12 mouse cellular contexts compared by ENCODE assay signal in genomic region chr17:28274739-28275138, GRCm38 (mm10). TPM values are rescaled to one million over a fixed set of nuclear protein-coding genes. Genes with fewer than 3 reads are reported as not detected.
DNase-seq lines count a peak whose midpoint lies in the region; ATAC-seq and TF ChIP-seq lines count a peak whose summit lies in the region.
"Had no signal": no experiment of that assay in that cellular context is flagged by ENCODE, and none has a peak within 500 bp of the region (broad histone marks: within the 10 kb centered on the region; RNA-seq: fewer than 3 reads in every experiment).

No protein-coding gene starts in this region.

- TF ChIP-seq CTCF in layer of hippocampus, adult 2 months (conservative IDR thresholded peaks at IDR 0.05), result peak; percentile 74
- TF ChIP-seq CTCF in liver, embryonic 14.5 days (IDR thresholded peaks at IDR 0.05; ENCODE audit: low read depth), result peak; percentile 77

- no peak overlapping the region for H3K27ac ChIP-seq in layer of hippocampus, adult 2 months
- no peak overlapping the region for H3K27ac ChIP-seq in liver, embryonic 14.5 days
- H3K27ac ChIP-seq: forebrain, embryonic 12.5 days had no signal

- H3K9me3 ChIP-seq in liver, embryonic 14.5 days (ENCODE audit: control insufficient read depth, low read length), result no peaks in the 10 kb centered on the region
- H3K9me3 ChIP-seq: forebrain, embryonic 12.5 days had no signal

- WGBS in liver, embryonic 14.5 days (ENCODE audit: insufficient replicate concordance), result 55% methylated on average over 3 of the region's 3 CpGs

- H3K4me3 ChIP-seq in layer of hippocampus, adult 2 months, result no peak overlapping the region
- H3K4me3 ChIP-seq in liver, embryonic 14.5 days (ENCODE audit: insufficient read depth in 1 of 2, low read depth in 2 of 2, low read length in 2 of 2), result no peak overlapping the region
- H3K4me3 ChIP-seq: forebrain, embryonic 12.5 days had no signal

- H3K4me1 ChIP-seq in liver, embryonic 14.5 days (replicated peaks; ENCODE audit: control insufficient read depth in 2 of 2, insufficient read depth in 2 of 2, low read length in 1 of 2), result peaks cover 4 to 21% of the 10 kb centered on the region in 2 experiments; a peak in 3 of 4 replicates

- peak; percentile 69 for DNase-seq in adrenal gland, postnatal 14 days
- DNase-seq in adrenal gland, postnatal 10 days, result no peak
- no peak for DNase-seq in layer of hippocampus, adult 2 months (ENCODE audit: low spot score in 2 of 2)
- no peak for DNase-seq in layer of hippocampus, adult 9-11 months
- peak; percentile 56 for DNase-seq in ES-CJ7 (ENCODE audit: low read depth, low spot score)
- no peak for DNase-seq in liver, embryonic 14.5 days (ENCODE audit: low read depth in 3 of 3, low spot score in 3 of 3)
- no peak for DNase-seq in ovary, postnatal 10 days (ENCODE audit: low spot score)
- no peak for DNase-seq in urinary bladder, postnatal 10 days (ENCODE audit: low spot score)
- DNase-seq: adrenal gland, adult 8-10 months; left cerebral cortex, postnatal 4 days had no signal

- no peak overlapping the region for H3K4me2 ChIP-seq in liver, embryonic 14.5 days (ENCODE audit: low read depth)
- H3K4me2 ChIP-seq: forebrain, embryonic 12.5 days had no signal

- no peak for ATAC-seq in liver, embryonic 14.5 days (ENCODE audit: insufficient read depth)
- ATAC-seq: hindbrain, embryonic 16.5 days had no signal

- H3K27me3 ChIP-seq in liver, embryonic 14.5 days (ENCODE audit: control insufficient read depth, insufficient read depth, low read length), result no peaks in the 10 kb centered on the region
- H3K27me3 ChIP-seq: forebrain, embryonic 12.5 days had no signal

- no peaks in the 10 kb centered on the region for H3K36me3 ChIP-seq in liver, embryonic 14.5 days (replicated peaks; ENCODE audit: control insufficient read depth, insufficient read depth, low read depth)
- H3K36me3 ChIP-seq: forebrain, embryonic 12.5 days had no signal

- no peak overlapping the region for H3K9ac ChIP-seq in liver, embryonic 14.5 days (replicated peaks)
- H3K9ac ChIP-seq: forebrain, embryonic 12.5 days had no signal

- no peak for TF ChIP-seq EP300 in liver, embryonic 14.5 days (IDR thresholded peaks at IDR 0.05; ENCODE audit: low read depth)

RNA-seq across cellular contexts. Expression of gene Fance, which starts 38.6 kb away (rescaled TPM):
- total RNA-seq in adrenal gland, postnatal 14 days (2021), result 20.5 and 29.6 TPM in 2 replicates
- total RNA-seq in adrenal gland, postnatal 10 days (2021), result 10 to 100 TPM; 24.2 to 36.2 TPM
- total RNA-seq in layer of hippocampus, adult 2 months (2021), result 10 to 100 TPM; 30.3 to 34.9 TPM
- 4.5 and 5.5 TPM in 2 replicates for polyA plus RNA-seq in liver, embryonic 14.5 days (2012; rRNA removed)
- 9.4 and 10.4 TPM in 2 replicates for polyA plus RNA-seq in liver, embryonic 14.5 days (2014; fragmentation: Nextera tagmentation; extraction: Ambion mirVana)

RNA-seq across cellular contexts. Expression of gene Ppard, which starts 42.2 kb away (rescaled TPM):
- total RNA-seq in adrenal gland, postnatal 14 days (2021), result 36.1 and 39.8 TPM in 2 replicates
- 10 to 100 TPM; 29.8 to 30.2 TPM for total RNA-seq in adrenal gland, postnatal 10 days (2021)
- 10 to 100 TPM; 22.1 to 23.0 TPM for total RNA-seq in layer of hippocampus, adult 2 months (2021)
- polyA plus RNA-seq in liver, embryonic 14.5 days (2012; rRNA removed), result 5.6 and 6.5 TPM in 2 replicates
- polyA plus RNA-seq in liver, embryonic 14.5 days (2014; fragmentation: Nextera tagmentation; extraction: Ambion mirVana), result 0.76 and 0.92 TPM in 2 replicates

RNA-seq across cellular contexts. Expression of gene Rpl10a, which starts 53.5 kb away (rescaled TPM):
- total RNA-seq in adrenal gland, postnatal 14 days (2021), result 814 and 958 TPM in 2 replicates
- 100 to 1,000 TPM; 948 to 951 TPM for total RNA-seq in adrenal gland, postnatal 10 days (2021)
- 100 to 1,000 TPM; 345 to 350 TPM for total RNA-seq in layer of hippocampus, adult 2 months (2021)
- 1,169 and 1,992 TPM in 2 replicates for polyA plus RNA-seq in liver, embryonic 14.5 days (2012; rRNA removed)
- 506 and 510 TPM in 2 replicates for polyA plus RNA-seq in liver, embryonic 14.5 days (2014; fragmentation: Nextera tagmentation; extraction: Ambion mirVana)

Comparison
In these comparisons a context has a peak if more than half of its experiments do, and no peak if none do; other contexts are left out.
1. DNase-seq: peak in adrenal gland, postnatal 14 days (single experiment) and ES-CJ7 (single experiment); none in adrenal gland, postnatal 10 days (single experiment), layer of hippocampus, adult 2 months (0 of 2), layer of hippocampus, adult 9-11 months (single experiment), liver, embryonic 14.5 days (0 of 3), ovary, postnatal 10 days (single experiment) and urinary bladder, postnatal 10 days (single experiment).